Mouse (Mus musculus): ENCODE results near the gene Gm10337.

The Gm10337 gene

DNA sequence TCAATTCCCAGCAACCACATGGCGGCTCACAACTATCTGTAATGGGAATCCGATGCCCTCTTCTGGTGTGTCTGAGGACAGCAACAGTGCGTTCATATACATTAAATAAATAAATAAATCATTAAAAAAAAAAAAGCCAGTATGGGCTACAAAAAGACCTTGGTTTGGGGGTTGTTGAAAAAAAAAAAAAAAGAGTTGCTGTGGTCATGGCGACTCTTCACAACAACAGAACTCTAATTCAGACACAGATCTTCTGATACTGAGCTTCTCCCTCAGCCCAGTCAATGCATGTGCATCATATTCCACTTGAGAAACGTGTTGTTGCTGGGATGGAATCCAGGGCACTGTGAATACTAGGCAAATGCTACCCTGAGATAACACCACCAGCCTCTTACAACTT is 49.1 kb downstream of the Gm10337 start:
- DNase-seq (ENCODE audit: low spot score in 2 of 2) = no peak

All from right cerebral cortex, adult 2 months (tissue).